Mouse (Mus musculus) spleen, adult 2 months (tissue): ENCODE measurements around the gene Reps1. TPM values are rescaled to one million over a fixed set of nuclear protein-coding genes. Genes with fewer than 3 reads are reported as not detected.

Experiments used
- DNase-seq, 2 experiments: peaks; one replicate each; pipeline versions ENCODE4 v3.0.0 to v3.0.0-alpha.2; 2012 to 2021; ENCODE audit warnings: low spot score in 2 of 2, low read depth in 1 of 2
- H3K27ac ChIP-seq: fragments of 200-500 bp; 2 replicates; pipeline ENCODE4 v1.5.1; 2012; ENCODE audit warnings: low read length, inconsistent platforms; ENCODE audit not compliant: insufficient read depth
- H3K27me3 ChIP-seq: fragments of 200-500 bp; 2 replicates; pipeline ENCODE4 v1.6.1; 2012; ENCODE audit warnings: mild to moderate bottlenecking, moderate library complexity, low read length, inconsistent platforms; ENCODE audit not compliant: control insufficient read depth, insufficient read depth
- H3K36me3 ChIP-seq: fragments of 200-500 bp; 2 replicates; pipeline ENCODE4 v1.6.1; 2012; ENCODE audit warnings: mild to moderate bottlenecking, low read length, inconsistent platforms; ENCODE audit not compliant: control insufficient read depth, insufficient read depth
- H3K4me1 ChIP-seq: fragments of 200-500 bp; 2 replicates; pipeline ENCODE4 v1.6.1; 2011; ENCODE audit warnings: inconsistent platforms; ENCODE audit not compliant: control insufficient read depth, insufficient read depth, insufficient read length
- H3K4me3 ChIP-seq: fragments of 200-500 bp; 2 replicates; pipeline ENCODE4 v1.5.1; 2011; ENCODE audit warnings: mild to moderate bottlenecking, inconsistent platforms; ENCODE audit not compliant: insufficient read depth, insufficient read length; ENCODE audit errors: extremely low read depth
- CTCF ChIP-seq: fragments of 200-500 bp; IDR thresholded peaks from 2 replicates; pipeline ENCODE4 v1.5.1; 2011; ENCODE audit warnings: mild to moderate bottlenecking, inconsistent platforms; ENCODE audit not compliant: insufficient read depth, insufficient read length, insufficient replicate concordance; ENCODE audit errors: extremely low read depth
- POLR2A ChIP-seq: fragments of 200-500 bp; IDR thresholded peaks from 2 replicates; pipeline ENCODE4 v1.6.1; 2011; ENCODE audit warnings: low read depth, low read length, inconsistent platforms
- WGBS: fragments of 180-500 bp; shearing (Covaris S2); methylation state at CpG from one replicate; pipeline ENCODE4 v1.1.7; 2018; 5-methylcytosine and 5-hydroxymethylcytosine counted together
- polyA plus RNA-seq: library from polyadenylated mRNA; depleted of rRNA; stranded (reverse); fragments of >200 nt; gene quantifications from 2 replicates; pipeline ENCODE4 v1.2.3, GENCODE M21; 2012; rRNA removed

Reps1 gene
- polyA plus RNA-seq, result 33.3 and 43.7 TPM in 2 replicates

GRCm38 (mm10) chr10:18055696-18056390 lies at the start of gene Reps1:
Gene Reps1, plus strand, starts transcription at chr10:18055861.
- Histone ChIP-seq H3K4me3 (peak within 1 kb of the TSS; percentile 91), H3K36me3 (no peaks in the 10 kb centered on the region), H3K27me3 (no peaks in the 10 kb centered on the region), H3K27ac (peak within 1 kb of the TSS; percentile 84), H3K4me1 (peaks cover 13% of the 10 kb centered on the region)
- WGBS, result 1% methylated on average over 84 of the region's 90 CpGs
- TF ChIP-seq CTCF (no peak), POLR2A (no peak)
- no peak for DNase-seq

- H3K36me3 ChIP-seq, result peaks cover 3% of the 10 kb centered on the region; the same call in 1 of the 2 replicates
- no peak for DNase-seq
- 79% methylated on average over 1 of the region's 1 CpGs for WGBS
- H3K4me1 ChIP-seq, result no peaks in the 10 kb centered on the region
- H3K27me3 ChIP-seq, result no peaks in the 10 kb centered on the region
- no peak overlapping the region for H3K4me3 ChIP-seq
- TF ChIP-seq POLR2A (no peak), CTCF (no peak)
- no peak overlapping the region for H3K27ac ChIP-seq
Observed at GRCm38 (mm10) chr10:18006756-18007155, 48.9 kb upstream of the Reps1 start.

GRCm38 (mm10) chr10:18007243-18007642 lies 48.4 kb upstream of the Reps1 start:
- H3K27ac ChIP-seq, result no peak overlapping the region
- 75% methylated on average over 3 of the region's 3 CpGs for WGBS
- H3K27me3 ChIP-seq, result no peaks in the 10 kb centered on the region
- TF ChIP-seq CTCF, result no peak
- TF ChIP-seq POLR2A, result no peak
- H3K4me1 ChIP-seq, result no peaks in the 10 kb centered on the region
- no peak for DNase-seq
- no peak overlapping the region for H3K4me3 ChIP-seq
- H3K36me3 ChIP-seq, result peaks cover 3% of the 10 kb centered on the region; the same call in 1 of the 2 replicates

- Histone ChIP-seq H3K4me3 (no peak overlapping the region), H3K36me3 (peaks cover 3% of the 10 kb centered on the region; the same call in 1 of the 2 replicates), H3K27me3 (no peaks in the 10 kb centered on the region), H3K27ac (no peak overlapping the region), H3K4me1 (no peaks in the 10 kb centered on the region)
- no peak for DNase-seq
- TF ChIP-seq POLR2A (no peak), CTCF (no peak)
Observed at GRCm38 (mm10) chr10:18008118-18008517, 47.5 kb upstream of the Reps1 start.

- no peak for TF ChIP-seq POLR2A
- TF ChIP-seq CTCF, result no peak
- Histone ChIP-seq H3K27me3 (no peaks in the 10 kb centered on the region), H3K27ac (no peak overlapping the region), H3K36me3 (peaks cover 5% of the 10 kb centered on the region; the same call in 1 of the 2 replicates), H3K4me3 (no peak overlapping the region), H3K4me1 (no peaks in the 10 kb centered on the region)
- WGBS, result 85% methylated on average over 1 of the region's 1 CpGs
- DNase-seq, result no peak
Observed at GRCm38 (mm10) chr10:18009744-18010143, 45.9 kb upstream of the Reps1 start.

- WGBS, result 75% methylated on average over 5 of the region's 5 CpGs
- TF ChIP-seq CTCF (no peak), POLR2A (no peak)
Observed at GRCm38 (mm10) chr10:18011761-18012160, 43.9 kb upstream of the Reps1 start.

GRCm38 (mm10) chr10:18020443-18020842 lies 35.2 kb upstream of the Reps1 start:
- 92% methylated on average over 7 of the region's 7 CpGs for WGBS
- no peak overlapping the region for H3K4me3 ChIP-seq

More at GRCm38 (mm10) chr10:18011761-18012160, 43.9 kb upstream of the Reps1 start:
- no peak overlapping the region for H3K4me3 ChIP-seq
- peaks cover 9% of the 10 kb centered on the region for H3K36me3 ChIP-seq
- no peaks in the 10 kb centered on the region for H3K4me1 ChIP-seq
- no peaks in the 10 kb centered on the region for H3K27me3 ChIP-seq
- no peak for DNase-seq
- no peak overlapping the region for H3K27ac ChIP-seq

More at GRCm38 (mm10) chr10:18020443-18020842, 35.2 kb upstream of the Reps1 start:
- peaks cover 2% of the 10 kb centered on the region; the same call in 1 of the 2 replicates for H3K4me1 ChIP-seq
- peaks cover 9% of the 10 kb centered on the region for H3K36me3 ChIP-seq
- TF ChIP-seq POLR2A (no peak), CTCF (no peak)
- H3K27me3 ChIP-seq, result no peaks in the 10 kb centered on the region
- H3K27ac ChIP-seq, result no peak overlapping the region
- no peak for DNase-seq
